Mouse (Mus musculus): ENCODE measurements at regions not wholly inside any gene's neighbourhood (a gene's known extent, or its start where the extent isn't known, plus 50 kb on each side); places are given as distances from the start of the nearest gene placed in this dataset.

- no peak for TF ChIP-seq SMC3 (IDR thresholded peaks at IDR 0.05; ENCODE audit: low read depth, low read length)
- TF ChIP-seq ZMIZ1 (IDR thresholded peaks at IDR 0.05; ENCODE audit: low read depth, low read length), result no peak
- TF ChIP-seq CTCF (IDR thresholded peaks at IDR 0.05 in 2 of 3, conservative IDR thresholded peaks at IDR 0.05 in 1 of 3; ENCODE audit: control insufficient read depth in 1 of 3, insufficient read depth in 1 of 3, low read depth in 2 of 3, low read length in 3 of 3, poor library complexity in 1 of 3, severe bottlenecking in 1 of 3), result no peak
- no peak for TF ChIP-seq MAX (IDR thresholded peaks at IDR 0.05; ENCODE audit: low read length)
- no peak for TF ChIP-seq ETS1 (IDR thresholded peaks at IDR 0.05; ENCODE audit: low read depth, low read length)
- no peak for TF ChIP-seq TBP (IDR thresholded peaks at IDR 0.05; ENCODE audit: low read depth, low read length)
- no peak for TF ChIP-seq CHD2 (IDR thresholded peaks at IDR 0.05; ENCODE audit: low read length)
- TF ChIP-seq NELFE (IDR thresholded peaks at IDR 0.05; ENCODE audit: low read depth, low read length), result no peak
- no peak for TF ChIP-seq NRF1 (IDR thresholded peaks at IDR 0.05; ENCODE audit: insufficient read depth, low read depth, low read length, poor library complexity, severe bottlenecking)
- TF ChIP-seq CHD1 (IDR thresholded peaks at IDR 0.05; ENCODE audit: low read depth, low read length), result no peak
- TF ChIP-seq TCF12 (IDR thresholded peaks at IDR 0.05; ENCODE audit: low read depth, low read length), result no peak
- TF ChIP-seq EP300 (IDR thresholded peaks at IDR 0.05; ENCODE audit: low read depth in 1 of 2, low read length in 2 of 2), result no peak
- TF ChIP-seq ZNF384 (IDR thresholded peaks at IDR 0.05; ENCODE audit: low read depth, low read length), result no peak
- TF ChIP-seq MAZ (IDR thresholded peaks at IDR 0.05; ENCODE audit: low read depth, low read length), result no peak
These were observed 1445.2 kb upstream of the Pcdh17 start for GRCm38 (mm10) chr14:82998135-82998534.
